Mouse (Mus musculus) spleen, adult 18-20 months (tissue): ENCODE measurements around the gene Ptprg.

ENCODE experiments used
- DNase-seq, 2 experiments: peaks; one replicate each; pipeline ENCODE4 v3.0.0; 2022; ENCODE audit warnings: mixed read lengths in 2 of 2

Gene Ptprg

DNA sequence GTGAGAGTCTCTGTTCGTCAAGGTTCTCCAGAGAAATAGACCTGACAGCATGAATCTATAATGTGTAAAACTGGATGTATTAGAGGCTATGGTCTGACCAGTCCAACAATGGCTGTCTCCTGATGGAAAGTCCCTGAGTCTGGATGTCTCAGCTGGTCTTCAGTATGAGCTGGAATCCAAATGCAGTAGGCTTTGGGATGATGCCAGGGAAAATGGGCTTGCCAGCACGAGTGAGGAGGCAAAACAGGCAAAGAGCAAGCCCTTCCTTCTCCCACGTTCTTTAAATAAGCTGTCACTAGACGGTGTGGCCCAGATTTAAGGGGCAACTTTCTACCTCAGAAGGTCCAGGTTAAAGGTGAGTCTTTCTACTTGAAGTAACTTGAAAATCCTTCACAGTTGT, 609.9 kb downstream of the Ptprg start:
- DNase-seq, result no peak

DNA sequence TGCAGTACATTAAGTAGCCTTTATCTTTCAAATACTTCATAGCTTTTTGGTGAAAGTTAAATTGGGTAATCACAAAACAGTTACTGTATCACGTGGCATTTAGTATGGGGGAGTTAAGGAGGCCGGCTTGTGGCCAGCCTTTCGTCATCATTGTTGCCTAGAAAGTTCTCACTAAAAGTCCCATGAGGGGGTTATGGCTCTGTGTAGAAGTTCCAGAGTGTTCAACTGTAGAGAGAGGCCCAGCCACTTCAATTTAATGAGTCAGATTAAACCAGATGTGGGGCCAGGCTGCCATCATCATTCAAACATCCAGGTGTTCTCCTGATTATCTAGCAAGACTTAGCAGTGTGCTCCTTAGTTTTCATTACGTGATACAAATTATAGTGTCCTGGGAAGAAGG, 613.9 kb downstream of the Ptprg start:
- no peak for DNase-seq

DNA sequence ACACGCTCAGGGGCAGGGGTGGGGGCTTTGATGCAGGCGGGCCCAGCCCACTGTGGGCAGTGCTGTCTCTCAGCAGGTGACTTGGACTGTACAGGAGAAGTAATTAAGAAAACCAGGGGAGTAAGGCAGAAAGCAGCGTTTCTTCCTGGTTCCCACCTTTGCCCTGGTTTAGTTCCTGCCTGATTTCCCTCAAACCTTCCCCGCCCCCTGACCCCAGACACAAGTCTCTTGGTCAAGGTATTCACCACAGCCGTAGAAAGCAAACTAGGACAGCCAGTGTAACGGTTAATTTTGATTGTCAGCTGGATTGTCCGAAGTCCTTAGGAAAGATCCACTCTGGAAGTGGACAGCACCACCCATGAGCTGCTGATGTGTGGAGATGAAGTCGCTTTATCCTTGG, 614.3 kb downstream of the Ptprg start:
- no peak for DNase-seq

DNA sequence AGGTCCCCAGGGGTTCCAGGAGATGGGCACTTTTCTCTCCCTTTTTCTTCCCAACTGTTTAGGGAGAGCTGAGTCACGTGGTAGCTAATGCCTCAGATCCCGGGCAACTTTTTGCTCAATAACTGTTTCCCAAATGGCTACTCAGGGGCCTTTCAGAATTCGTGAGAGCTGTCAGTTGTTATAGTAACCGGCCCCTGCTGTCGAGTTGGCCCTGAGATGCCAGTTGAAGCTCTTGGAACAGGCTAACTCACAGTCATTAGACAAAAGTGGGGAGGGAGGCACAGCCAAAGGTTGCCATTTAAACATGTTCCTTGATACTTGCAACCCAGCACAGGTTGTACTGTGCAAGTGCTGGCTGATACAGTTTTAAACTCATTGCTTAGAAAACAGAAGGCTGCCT, 624.1 kb downstream of the Ptprg start:
- no peak for DNase-seq

DNA sequence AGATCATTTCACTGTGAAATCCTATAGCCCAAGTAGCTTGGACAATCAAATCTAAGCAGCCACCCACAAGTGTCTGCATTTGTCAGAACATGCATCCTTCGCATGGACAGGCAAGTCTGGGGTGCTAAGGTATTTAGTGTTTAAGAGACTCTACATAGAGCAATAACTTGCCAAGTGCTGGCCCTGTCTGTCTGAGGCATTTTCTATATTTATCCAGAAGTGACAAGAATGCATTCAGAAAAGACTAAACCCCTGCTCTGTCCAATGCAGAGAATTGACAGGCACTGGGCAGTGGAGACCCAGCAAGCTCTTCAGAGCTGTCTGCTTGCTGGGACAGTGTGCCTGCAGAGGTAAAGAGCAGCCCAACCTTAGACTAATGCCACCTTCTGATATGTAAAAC, 625.3 kb downstream of the Ptprg start:
- no peak for DNase-seq

DNA sequence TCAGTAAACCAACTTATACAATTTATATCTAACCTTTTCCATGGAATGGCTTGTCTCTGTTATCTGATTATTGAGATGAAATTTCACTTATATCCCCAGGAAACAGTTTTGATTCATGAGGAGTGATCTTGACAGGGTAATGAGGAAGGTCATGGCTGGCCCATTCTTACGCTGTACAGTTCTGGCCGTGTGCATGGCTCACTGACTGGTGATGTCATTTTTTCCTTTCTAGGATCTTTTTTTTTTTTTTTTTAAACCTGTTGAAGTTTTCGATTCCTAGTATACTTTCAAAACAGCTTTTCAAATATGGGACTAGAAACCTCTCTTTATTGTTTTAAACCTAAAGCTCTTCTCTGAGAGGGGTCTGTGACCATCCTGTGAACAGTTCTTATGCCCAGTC, 626.8 kb downstream of the Ptprg start:
- DNase-seq, result no peak

DNA sequence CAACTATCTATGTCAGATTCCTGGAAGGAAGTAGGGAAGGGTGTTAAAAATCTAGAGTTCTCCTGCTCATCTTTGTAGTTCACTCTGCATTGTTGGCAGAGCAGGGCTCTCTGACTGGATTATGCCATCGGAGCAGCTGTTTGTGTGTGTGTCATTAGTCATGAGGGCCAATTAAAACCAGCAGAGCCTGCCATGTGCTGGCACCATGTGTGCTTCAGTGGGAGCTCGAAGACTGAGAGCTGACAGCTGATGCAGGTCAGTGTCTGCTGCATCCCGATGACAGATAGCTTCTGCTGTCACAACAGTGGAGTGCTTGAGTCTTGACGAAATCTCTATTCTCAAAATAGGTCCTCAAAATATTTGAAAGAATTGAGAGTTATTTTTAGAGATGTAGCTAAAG, 631.7 kb downstream of the Ptprg start:
- no peak for DNase-seq

DNA sequence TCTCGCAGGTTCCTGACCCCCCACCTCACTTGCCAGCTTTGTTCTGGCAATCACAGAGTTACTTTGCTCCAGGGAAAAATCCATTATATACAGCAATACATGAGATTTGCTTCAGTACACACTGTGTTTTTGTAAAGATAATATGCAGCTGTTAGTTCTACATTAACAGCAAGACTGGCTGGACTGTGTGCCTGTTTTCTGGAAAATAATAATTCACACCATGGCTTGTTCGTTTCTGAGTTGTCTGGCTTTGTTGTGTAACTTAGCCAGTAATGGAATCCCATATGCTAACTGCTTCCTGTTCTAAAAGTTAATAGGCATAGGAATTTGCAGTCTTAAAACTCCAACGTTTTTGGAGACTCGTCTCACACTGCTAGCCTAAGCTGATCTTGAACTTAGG, 635.0 kb downstream of the Ptprg start:
- DNase-seq, result no peak

DNA sequence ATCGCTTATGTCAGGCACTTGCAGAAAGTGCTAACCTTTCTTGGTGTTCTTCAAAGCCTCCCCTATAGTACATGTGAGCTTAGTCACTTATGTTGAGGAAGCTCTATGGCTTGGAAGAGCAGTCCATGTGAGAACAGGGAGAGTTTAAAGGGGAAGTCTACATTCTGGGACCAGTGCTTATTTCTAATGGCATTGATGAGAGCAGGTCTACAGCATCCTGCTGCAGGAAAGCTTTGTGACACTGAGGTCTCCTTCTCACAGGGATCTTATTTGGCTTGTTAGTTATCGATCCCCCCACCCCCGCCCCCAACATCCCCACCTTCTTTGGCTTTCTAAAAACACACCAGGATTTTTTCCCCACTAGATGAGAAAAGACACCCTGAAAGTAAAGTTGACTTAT, 635.9 kb downstream of the Ptprg start:
- DNase-seq, result no peak

DNA sequence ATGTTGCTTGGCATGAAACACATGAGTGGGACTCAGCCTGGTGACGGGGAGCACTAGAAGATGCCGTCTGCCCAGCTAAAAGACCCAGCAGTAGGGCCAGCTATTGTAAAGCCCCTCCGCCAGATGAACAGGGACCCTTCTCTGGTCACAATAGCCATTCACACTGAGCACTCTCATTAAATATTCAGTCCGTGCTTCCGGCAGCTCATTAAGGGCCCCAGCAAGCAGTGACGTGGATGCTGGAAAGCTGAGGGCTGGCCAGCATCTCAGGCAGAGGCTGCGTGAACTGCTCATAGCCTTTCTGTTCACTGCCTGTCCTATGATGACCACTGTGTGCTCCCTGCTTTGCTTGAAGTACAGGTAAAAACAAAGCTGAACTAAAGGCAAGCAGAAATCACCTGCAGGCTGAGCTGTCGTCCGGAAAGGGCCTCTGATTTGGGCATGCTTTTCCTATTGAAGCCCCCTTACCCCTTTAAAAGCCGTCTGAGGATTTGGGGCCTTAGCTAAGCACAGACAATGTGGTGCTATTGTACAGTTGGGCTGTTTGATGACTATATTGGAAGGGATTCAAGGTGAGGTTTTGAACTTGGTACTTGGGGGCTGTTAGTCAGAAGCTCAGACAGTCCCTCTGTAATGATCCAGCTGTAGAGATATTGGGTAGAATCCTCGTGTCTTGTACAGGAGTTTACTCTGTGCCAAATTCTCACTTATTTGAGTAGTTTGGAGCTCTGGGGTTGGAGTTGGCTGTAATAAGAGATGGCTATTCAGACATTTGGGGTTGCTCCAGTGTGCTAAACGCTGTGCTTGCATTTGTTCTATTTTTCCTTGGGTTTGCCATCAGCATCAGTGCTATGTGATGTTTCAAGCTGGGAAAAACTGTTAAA, 636.6 kb downstream of the Ptprg start:
- DNase-seq, result no peak

DNA sequence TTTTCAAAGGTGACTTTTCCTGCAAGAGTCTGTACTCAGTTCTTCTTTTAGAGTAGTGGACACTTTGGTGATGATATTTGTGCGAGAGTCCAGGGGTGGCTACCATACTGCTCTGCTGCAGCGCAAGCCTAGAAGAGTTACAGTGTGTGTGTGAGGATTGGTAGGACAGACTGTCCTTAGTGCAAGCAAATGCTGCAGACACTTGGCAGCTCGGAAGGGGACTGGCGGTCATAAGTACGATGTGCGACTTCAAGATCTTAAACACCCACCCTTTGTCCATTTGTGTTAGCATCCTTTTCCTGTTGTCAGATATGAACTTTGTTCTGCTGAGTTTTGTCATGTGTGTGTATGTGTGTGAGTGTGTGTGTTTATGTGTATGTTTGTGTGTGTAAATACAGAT, 637.7 kb downstream of the Ptprg start:
- no peak for DNase-seq

DNA sequence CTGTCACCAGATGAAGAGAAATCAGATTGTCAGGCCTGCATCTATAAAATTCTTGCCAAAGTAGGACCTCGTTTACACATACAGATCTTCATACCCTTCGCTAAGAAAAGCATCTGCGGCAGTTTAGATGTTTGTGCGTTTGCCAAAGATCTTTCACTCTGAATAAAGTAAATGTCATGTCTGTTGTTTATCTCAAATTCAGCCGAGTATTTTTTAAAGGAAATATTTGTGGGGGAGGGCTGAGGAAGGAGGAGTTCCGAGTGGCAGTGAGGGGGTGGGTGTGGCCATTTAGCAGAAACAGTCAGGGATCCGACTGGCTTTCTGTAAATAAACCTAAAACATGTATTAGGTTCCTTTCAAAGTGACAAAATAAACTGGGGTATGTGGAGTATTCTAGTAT, 645.4 kb downstream of the Ptprg start:
- no peak for DNase-seq

DNA sequence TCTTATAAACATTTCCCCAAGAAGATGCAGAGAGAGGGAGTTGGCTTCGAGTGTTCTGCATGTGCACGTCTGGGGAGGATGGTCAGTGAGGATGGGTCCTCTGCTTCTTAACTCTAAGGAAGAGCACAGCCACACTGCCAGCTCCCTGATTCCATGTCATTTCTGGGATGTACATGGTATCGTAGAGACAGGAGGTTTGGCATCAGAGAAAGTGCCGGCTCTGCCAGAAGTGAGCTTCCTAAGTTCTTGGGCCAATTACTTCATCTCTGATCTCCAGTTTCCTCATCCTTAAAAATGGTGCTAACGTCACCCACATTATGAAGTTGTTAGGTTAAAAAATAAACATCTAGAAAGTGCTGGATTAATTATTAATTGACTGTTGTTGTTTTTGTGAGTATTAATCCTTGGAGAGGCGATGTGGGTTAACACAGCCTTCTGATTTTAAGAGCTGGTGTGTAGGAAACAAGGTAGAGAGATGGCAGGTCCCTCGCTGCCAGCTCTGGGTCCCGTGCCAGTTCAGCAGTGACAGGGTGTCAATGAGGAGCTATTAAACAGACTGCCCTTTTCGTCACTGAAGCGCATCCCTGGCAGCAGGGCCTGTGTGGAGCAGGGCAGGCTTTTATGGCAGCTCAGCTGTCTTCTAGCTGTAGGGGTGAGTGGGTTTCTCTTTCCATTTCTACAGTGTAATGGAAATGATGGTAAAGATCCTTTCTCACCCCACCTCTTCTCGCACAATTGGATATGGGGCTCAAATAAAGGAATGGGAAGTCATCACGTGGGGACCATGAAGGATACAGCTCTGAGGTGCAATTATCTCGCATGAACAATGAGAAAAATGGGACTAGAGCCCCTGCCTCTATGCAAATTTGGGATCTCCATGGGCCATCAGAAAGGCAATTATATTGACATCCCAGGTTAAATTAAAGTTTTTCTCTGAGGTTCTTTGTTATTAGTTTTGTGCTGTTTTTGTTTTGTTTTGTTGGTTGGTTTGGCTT, 646.9 kb downstream of the Ptprg start:
- DNase-seq, result no peak

DNA sequence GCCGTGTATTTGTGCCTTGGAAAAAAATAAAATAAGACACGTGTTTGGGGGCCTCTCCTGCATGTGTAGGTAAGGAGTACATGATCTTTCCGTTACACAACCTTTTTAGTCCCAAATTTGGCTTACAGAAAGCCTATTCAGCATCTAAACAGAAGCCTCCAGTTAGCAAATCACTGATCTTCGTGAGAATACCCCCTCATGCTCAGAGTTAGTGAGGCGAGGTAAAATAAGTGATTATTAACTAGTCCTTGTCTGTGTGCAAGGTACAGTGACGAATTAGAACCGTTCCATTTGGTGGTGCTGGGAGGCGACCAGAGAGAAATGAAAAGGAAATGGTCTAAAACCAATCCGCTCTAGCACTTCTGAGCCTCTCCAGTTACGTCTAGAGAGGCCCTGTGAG, 648.9 kb downstream of the Ptprg start:
- DNase-seq, result no peak

DNA sequence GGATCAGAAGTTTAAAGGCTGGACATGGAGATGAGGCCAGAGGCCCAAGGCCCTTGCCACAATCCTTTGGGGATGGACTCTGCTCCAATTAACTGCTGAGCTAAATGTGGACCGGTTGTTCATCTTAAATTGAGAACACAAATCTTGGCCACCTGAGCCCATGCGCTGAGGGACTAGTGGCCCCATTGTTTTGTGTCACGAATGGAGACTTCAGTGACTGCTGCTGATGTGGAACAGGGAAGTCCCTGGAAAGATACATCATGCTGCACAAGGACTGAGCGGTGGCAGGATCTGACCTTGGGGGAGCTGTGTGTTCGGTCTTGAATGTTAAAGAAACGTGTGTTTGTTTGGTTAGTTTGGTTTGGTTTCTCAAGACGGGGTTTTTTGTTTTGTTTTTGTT, 649.7 kb downstream of the Ptprg start:
- DNase-seq, result no peak

DNA sequence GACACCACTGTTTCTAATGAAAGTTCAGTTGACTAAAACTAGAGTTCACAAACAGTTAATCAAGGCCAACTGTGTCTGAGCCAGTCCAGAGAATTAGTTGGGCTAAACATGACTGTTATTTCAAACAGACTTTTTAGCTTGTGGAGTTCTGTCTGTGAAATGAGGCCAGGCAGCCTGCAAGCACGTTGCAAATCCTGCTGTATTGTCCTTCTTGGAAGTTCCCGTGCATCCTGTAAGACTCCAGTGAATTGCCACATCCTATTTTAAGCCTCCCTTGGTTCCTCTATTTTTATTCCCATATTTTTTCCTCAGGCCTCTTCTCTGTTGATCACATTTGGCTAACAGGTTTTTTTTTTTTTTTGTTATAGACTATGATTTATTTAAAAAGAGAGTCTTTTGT, 652.8 kb downstream of the Ptprg start:
- no peak for DNase-seq

DNA sequence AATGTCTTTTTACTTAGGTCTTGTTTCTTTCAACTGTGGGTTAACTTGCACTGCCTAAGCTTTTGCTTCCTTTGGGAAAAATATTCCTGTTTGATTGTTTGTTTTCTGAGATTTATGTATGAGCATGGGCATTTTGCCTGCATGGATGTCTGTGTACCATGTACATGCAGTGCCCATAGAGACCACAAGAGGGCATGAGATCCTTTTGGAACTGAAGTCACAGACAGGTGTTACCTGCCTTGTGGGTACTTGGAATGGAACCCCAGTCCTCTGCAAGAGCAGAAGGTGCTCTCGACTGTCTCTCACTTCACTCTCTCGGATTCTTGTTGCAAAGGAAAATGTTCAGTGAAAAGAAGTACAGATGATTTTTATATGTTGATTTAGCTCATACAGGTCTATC, 655.2 kb downstream of the Ptprg start:
- peak in 1 of 2 experiments; percentile 13 for DNase-seq

DNA sequence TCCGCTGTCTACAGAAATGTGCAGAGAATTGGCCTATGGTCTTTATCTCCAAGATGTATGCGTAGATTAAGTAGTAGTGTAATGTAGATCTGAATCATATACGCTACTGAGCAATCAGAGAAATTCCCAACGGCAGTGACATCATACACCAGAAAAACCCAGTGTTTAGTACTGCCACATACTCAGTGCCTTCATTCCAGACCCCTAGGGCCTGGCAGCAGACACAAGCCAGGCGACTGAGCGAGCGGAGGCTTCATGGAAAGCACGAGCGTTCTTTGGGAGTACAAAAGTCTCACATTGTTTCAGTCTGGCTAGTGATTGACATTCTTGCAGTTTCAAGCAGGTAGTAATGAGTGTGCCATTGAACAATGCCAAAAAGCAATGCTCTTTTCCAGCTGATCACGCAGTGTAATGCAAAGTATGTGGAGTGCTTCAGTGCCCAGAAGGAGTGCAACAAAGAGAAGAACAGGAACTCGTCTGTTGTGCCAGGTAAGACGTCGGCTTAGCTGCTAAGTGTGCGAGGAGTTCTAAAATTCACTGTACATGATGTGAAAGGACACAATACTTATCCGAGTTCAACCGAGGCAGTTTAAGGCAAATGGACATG, 665.3 kb downstream of the Ptprg start:
- DNase-seq, result no peak

DNA sequence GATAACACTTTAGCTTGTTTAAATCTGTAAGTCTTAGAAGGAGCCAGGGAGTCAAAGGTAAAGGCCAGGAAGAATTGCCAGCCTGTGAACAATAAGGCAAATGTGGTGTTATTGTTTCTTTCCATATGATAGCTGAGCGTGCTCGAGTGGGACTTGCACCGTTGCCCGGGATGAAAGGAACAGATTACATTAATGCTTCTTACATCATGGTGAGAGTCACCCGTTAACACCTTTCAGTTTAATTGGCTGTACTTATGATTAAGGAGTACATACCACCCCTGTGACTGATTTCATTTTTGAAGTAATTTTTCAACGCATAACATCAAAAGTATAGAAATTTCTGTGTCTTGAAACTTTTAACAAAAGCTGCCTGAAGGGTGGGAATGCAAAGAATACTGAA, 666.5 kb downstream of the Ptprg start:
- no peak for DNase-seq

DNA sequence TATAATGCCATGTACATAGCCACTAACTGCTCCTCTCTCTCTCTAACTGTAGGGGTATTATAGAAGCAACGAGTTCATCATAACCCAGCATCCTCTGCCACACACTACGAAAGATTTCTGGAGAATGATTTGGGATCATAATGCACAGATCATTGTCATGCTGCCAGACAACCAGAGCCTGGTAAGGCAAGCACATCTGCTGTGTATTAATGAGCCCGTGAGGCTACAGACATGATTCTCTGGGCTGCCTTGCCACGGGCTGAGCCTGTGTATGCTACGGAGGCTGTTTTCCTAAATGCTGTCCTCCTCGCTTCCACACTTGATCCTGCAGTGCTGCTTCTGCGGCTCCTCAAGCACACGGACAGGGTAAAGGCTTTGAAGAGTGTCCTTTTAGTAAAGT, 667.2 kb downstream of the Ptprg start:
- DNase-seq, result no peak

DNA sequence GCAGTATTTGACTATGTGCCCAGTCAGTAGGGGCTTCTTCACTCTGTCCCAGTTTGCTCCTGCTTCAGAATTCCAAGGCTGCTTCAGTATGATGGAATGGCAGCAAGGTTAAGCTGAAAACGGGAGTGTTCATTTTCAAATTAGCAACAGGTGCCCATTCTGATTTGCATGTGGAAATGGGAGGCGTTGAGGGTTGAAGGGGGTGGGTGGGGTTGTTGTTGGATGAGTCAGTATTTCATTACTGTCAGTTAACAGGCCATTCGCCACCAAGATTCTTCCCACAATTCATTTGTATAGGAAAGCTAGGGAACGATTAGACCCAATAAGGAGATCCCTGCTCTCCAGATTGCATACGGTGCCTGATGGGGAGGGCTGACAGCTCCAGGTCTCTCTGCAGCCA, 668.2 kb downstream of the Ptprg start:
- no peak for DNase-seq

DNA sequence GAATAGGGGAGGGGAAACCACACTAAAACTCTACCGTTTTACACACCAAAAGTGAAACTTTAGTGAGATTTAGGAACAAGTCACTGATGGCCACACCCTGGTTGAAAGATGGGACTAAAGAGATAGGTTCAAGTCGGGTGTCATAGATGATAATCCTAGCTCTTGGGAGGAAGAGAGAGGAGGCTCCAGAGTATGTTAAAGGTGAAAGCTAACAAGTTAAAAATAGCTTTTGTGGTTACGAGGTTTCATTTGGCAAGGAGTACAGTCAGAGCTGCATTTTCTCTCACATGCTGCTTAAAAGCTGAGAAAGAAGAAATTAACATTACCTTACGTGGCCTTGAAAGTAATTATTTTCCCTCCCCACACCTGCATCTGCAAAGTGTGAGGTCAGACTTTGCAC, 690.4 kb downstream of the Ptprg start:
- no peak for DNase-seq

DNA sequence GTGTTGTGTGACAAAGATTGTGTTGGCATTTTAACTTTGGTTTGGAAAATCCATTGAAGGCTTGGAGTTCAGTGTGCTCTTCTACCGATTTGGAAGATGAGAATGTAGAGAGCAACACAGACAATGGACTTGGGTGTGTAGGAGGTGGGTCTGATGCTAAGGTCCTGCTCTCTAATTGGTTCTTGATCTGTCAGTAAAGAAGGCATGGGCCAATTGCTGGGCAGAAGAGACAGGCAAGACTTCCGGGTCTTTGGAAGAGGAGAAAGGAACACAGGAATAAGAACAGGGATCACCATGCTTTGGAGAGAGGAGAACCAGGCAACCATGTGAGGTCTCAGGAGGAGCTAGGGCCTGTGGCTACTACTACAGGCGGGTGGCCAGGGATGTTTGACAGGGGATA, 722.7 kb downstream of the Ptprg start:
- DNase-seq, result no peak

DNA sequence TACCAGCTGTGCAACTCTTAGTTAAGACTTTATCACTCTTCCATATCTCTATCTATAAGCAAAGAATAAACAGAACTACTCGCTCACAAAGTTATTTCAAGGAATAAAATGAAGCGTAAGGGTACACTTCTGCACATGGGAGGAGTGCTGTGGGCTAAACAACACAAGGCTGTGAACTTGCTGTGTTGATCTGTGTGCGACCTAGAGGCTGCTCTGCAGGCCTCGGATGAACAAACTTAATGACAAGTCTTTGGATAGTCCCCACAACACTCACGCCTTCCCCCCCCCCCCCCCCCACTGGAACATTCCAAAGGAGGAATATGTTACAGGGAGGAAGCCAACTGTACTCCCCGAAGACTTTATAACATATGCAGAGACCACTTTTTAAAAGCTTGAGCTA, 730.3 kb downstream of the Ptprg start, which contains the start of gene Gm49355:
TSS of gene Gm49355 (plus strand) at position 336 of the 400 bp plus-strand sequence.
- DNase-seq, result no peak
